Mouse (Mus musculus): ENCODE data around the gene Nup214. TPM values are rescaled to one million over a fixed set of nuclear protein-coding genes. Genes with fewer than 3 reads are reported as not detected.

The Nup214 gene
- 10 to 100 TPM; 54.1 to 66.7 TPM for total RNA-seq (2021)

DNA sequence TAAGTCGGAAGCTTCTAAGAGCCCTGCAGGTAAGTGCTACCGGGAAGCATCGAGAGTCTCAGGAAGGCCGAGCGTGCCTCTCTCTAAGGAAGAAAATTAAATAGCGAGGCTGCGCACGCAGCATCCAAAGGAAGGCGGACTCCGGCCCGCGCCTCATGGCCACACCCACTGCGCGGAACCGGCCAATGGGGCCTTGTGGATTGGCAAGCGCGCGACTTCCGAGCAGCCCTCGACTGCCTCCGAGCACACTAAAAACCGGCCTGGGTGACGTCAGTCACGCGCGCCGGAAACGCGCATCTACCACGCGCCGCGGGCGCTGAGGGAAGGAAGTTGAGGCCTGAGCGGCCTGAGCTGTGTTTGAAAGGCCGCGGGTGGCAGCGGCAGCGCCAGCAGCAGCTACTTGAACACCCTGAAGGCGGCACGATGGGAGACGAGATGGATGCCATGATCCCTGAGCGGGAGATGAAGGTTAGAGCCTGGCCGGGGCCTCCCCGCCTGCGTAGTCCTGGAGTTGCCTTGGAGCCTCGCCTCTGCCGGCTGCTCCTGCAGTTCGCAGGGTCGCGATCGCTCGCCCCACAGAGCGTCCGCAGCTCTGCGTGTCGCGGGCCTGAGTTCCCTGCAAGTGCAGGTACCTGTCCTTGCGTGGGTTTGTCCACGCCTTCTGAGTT lies at the start of gene Nup214:
Nup214 (plus strand) TSS at position 296 of the 668 bp plus-strand sequence.
- peak; percentile 99 to 100 for DNase-seq

DNA sequence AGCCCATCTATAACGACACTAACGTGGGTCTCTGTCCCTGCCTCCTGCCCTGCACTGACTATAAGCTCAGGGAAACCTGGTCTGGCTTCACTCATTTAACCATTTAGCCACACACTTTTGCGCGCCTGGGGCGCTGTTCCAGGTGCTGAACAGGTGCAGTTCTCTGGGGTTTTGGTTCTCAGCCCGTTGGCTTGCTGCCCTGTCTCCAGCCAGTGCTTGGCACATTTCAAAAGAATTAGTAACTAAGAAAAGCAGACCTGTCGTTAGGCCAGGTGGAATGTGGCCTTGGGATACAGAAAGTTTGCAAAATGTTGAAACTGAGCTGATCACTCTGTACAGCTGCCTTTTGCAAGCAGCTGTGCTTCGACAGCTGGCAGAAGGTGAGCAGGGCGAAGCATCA lies 49.4 kb upstream of the Nup214 start:
- no peak for DNase-seq

DNA sequence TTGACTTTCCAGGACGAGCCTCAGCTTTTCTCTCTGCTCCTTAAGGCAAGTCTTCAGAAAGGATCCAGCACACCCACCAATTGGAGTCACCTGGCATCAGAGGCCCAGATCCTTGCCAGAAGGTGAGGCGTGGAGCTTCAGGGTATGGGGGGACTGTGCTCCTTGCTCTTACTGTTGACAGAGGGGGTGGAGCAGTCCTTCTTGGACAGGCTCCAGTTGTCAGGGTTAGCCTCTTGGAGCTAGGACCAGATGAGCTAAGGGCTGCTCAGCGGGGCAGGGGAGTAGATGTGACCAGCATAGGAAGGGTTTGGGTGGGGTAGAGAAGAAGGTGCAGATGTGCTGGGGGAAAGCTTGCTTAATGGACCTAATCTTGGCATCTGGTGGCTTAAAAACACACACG lies 48.3 kb upstream of the Nup214 start:
- DNase-seq = no peak

DNA sequence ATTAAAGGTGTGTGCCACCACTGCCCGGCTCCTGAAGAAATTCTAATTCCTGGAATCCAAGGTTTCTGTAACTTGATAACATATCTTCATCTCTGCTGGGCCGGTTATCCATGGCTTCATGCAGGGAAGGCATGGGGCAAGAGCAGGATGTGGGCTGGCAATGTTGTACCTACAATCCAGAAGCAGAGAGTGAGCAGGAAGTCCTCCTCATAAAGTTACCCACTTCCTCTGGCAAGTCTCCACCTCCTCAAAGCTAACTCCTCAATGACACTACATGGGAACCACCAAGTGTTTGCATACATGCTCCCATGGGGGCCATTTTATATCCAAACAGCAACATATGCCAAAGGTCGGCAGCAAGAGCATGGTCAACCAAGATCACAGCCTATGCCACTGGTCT lies 44.6 kb upstream of the Nup214 start:
- DNase-seq = no peak

DNA sequence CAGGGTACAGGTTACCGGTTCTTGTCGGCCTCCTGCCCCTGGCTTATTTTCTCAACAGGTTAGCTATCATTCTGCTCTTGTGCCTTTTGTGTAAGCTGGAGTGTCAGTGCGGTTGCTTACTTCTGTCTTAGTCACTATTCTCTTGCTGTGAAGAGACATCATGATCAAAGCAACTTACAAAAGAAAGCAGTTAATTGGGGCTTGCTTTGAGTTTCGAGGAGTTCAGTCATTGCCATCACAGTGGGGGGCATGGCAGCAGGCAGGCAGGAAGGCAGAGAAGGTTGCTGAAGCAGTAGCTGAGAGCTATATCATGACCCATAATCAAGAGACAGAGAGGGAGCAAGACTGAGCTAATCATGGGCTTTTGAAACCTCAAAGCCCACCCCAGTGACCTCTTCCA lies 39.7 kb upstream of the Nup214 start:
- no peak for DNase-seq

DNA sequence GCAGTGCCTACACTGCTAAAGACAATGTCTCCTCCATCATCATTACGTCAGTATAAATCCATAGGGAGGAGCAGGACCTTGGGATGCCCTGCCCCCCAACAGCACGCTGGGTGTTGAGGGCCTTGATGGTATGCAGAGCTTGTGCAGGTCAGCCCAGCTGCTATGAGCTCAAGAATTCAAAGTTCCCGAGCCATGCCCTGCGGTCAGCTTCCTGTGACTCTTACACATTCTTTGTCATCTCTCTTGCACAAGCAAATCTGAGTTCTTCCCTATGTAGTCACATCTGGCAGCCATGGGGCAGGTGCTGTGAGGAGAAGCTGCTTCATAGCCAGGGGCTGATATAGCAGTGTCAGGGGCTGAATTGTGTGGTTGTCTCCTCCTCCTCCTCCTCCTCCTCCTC lies 39.2 kb upstream of the Nup214 start:
- no peak for DNase-seq

DNA sequence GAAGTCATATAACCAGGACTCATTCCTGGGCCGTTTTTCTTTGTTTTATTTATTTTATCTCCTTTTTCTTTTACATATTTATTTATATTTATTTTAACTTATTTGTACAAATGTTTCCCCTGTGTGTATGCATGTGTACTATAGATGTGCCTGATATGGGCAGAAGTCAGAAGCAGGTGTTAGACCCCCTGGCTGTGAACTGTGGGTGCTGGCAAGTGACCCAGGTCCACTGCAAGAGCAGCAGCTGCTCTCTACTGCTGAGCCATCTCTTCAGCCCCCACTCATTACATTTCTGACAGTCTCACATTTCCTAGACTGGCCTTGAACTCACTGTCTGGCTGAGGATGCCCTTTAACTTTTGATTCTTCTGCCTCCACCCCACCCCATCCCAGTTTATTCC lies 35.9 kb upstream of the Nup214 start:
- DNase-seq = no peak

DNA sequence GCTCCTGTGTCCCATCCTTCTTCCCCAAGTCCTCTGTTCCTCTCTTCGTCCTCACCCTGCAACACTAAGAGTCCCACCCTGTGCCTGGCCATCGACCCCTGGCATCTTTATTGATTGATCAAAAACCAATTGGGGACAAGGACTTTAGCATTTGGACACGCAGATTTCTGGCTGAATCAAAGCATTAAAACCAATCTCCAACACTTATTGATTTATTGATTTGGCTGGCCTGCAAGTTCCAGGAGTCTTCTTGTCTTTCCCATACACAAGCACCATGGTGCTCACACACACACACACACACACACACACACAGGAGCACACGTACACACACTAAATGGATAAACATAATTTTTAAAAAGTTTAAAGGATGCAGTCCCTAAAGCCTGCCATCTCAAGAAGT lies 31.2 kb upstream of the Nup214 start:
- no peak for DNase-seq

DNA sequence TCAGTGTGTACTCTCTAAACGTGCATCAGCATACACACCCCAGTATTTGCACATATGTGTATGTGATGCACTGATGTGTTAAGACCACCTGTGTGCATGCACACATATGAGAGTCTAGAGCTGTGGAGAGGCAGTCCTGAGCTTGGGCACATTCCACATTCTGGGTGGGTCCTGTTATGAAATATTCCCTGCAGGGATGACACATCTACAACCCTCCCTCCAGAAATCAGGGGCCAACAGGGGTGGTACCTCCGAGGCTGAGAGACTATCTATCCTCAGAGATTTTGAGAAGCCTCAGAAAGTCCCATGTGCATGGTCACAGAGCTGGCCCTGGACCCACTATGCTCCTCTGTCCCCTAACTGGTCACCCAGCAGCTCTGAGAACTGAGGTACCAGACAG lies 28.7 kb upstream of the Nup214 start:
- no peak for DNase-seq

DNA sequence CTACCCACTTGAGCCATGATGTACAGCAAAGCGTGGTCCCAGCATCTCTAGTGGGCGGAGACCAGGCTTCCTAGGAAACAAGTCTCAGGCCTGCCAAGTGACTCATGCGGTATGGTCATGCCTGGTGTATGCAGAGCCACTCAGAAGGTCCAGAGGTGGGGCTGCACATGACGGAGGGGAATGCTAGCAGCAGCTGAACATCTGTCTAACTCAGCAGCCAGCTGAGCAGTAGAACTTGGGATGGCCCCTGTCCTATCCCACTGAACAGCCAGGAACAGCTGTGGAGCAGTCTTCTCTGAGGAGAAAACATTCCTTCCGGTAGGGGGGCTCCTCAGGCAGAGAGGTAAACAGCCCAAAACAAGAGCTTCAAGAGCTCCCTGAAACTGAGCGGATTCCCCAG lies 25.8 kb upstream of the Nup214 start:
- no peak for DNase-seq

DNA sequence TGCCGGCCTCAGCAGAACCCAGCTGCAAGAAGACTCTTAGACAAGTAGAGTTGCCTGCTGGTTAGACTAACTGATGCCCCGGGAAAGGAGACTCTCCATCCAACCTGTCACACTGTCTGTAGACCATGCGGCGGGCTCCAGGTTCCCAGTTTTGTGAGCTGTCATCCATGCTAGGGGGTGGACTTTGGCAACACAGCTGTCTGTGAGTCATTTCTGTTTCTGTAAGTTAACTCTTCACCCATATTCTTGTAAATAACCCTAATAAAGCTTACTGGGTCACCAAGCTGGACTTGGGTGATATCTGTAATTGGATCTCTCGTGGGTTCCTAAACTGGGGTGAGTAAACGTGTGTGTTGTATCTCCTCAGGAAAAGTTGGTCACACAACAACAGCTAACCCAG lies 25.4 kb upstream of the Nup214 start:
- DNase-seq = no peak

DNA sequence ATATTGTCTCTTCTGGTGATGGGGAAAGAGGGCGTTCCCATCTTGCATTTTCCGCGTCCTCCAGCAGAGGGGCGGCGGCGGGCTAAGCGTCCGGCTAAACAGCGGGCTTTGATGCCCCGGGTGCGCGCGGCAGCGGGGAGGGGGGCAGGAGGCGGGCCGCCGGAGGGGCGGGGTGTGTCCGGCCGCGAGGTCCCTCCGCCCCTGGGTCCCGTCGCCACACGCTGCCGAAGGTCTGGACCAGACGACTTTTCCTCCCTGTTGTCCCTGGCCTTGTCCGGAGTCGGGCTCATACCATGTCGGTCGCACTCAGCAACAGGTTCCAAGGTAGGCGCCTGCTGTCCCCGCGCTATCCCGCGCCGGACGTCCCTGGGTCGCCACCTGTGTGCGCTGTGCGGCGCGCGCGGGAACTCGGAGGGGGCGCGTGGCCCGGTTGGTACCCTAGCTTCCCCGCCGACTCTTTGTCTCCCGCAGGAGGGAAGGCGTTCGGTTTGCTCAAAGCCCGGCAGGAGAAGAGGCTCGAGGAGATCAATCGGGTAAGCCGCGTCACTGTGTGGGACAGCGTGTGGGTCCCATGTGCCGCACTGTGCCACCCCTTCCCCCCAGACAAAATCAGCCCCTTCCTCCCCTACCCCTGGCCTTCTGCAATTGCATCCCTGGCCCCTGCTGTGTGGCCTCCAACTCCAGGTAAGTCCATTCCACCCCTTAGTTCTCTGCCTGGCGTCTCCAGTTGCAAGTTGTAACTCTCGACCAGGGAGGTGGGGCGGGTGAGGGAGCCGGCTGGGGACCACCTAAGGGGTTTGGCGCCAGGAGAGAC lies 24.0 kb upstream of the Nup214 start, which contains the start of gene Aif1l:
Aif1l (plus strand) TSS at position 82 of the 814 bp plus-strand sequence.
- DNase-seq = peak; percentile 29 to 30

DNA sequence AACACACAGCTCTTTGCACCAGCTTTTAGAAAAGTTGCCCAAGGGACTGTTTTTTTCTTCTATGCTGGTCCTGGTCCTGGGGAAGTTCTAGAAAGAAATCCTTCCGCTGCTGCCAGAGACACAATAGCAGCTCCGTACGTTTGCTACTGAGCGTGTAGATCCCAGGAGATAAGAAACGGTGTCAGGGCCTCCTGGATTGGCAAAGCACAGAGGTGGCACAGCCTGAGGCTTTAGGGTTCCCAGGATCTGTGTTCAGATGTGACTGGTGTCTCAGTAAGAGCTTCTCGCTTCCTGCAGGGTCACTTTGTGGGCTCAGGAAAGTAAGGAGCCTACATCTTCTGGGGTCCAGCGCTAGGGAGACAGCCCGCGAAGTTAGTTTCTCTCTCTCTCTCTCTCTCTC lies 23.3 kb upstream of the Nup214 start:
- DNase-seq = no peak

DNA sequence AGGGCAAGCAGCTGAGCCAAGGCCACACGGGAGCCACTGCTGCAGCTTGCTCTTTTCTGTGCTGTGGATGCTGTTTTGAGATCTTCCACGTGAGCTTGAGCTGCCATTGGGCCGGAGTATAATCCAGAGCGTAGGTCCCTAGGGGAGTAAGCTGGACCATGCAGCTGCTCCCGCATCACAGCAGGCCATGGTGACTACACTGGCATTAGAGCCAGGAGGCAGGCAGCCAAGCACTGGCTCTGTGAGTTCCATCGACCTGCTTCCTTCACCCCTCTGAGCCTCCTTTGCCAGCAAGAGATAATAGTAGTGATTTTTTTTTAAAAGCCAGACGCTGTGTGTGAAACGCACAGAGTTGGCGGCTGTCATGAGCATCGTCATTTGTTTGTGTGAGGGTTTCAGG lies 22.0 kb upstream of the Nup214 start:
- no peak for DNase-seq

DNA sequence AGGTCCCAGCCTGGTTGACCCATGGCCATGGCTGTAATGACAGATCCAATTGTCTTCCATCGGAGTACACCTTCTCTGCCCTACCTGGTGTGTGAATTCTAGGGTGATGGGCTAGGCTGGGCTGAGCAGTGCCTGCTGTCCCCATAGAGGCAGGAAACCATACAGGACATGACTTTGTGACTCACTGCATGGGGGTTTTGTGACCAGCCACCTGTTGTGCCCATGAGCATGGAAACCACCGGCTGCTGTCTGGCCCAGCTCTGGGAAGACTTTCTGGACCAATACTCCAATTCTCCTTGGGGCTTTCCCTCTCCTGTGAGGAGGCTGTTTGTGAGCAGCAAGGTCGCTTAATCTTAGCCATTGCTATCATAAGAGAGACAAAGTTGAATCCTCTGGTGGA lies 21.5 kb upstream of the Nup214 start:
- DNase-seq = no peak

DNA sequence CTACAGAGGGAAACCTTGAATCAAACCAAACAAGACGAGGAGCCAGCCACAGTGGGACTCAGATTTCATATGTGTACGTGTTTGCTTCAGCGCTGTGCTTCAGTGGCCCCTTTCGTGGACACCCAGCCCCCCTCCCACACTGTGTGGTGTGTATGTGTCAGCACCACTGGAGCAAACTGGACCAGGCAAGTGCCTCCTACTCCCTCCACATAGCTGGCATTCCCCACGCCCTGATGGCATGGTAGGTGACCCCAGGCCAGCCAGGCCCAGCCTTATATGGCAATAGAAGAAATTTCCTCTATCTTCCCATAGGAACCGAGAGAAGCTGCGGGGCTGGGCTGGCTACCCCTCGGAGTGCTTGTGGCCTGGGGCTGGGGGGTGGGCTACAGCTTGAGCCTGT lies 20.5 kb upstream of the Nup214 start:
- DNase-seq = no peak

DNA sequence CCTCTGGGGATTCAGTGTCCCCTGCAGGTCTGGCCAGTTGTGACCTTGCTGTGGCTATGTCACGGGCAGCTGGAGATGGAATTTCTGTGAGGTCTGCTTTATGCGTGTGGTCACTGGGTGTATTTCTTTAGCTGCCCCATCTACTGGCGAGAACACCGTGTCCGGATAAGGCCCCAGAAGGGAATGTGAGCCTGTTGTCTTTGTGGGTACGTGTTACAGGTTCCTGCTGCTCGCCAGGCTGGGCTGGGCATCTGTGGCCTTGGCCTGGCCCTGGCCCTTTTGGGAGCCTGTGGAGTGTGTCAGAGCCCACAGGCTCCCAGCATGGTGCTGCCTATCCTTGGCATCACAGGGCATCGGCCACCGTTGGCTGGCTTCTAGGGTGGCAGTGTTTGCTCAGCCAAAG lies 19.5 kb upstream of the Nup214 start:
- no peak for DNase-seq

DNA sequence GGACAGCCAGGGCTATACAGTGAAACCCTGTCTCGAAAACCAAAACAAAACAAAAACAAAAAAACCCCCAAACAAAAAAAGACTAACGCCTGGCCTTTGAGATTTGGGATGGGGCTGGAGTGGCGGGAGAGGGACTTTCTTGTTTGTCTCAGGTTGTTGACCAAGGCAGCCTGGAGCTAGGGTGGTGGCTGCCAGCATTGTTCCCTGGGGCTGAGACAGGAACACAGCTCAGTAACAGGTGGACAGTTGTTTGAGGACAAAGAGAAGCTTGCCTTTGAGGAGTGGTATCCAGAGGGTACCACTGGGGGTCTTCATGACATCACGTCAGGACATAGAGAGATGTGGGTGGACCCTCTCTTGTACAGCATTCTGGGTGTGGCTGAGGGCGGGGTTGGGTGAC lies 18.6 kb upstream of the Nup214 start:
- no peak for DNase-seq

DNA sequence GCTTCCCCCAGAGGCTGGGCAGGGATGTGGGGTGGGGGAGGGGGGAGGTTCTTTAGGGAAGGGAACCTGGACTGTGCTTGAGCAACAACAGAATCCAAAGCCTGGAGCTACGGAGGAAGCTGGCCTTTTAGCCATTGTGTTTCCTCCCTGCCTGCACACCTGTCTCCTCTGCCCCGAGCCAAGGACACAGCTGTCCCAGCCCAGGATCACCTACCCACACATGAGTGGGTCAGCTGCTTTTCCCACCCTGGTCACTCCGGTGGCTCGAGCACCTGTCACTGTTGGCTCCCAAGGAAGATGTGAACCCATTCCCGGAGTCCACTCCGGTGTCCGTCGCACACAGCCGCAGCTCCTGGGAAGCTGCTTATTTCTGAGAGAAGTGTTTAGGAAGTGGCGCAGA lies 17.0 kb upstream of the Nup214 start:
- DNase-seq = no peak

DNA sequence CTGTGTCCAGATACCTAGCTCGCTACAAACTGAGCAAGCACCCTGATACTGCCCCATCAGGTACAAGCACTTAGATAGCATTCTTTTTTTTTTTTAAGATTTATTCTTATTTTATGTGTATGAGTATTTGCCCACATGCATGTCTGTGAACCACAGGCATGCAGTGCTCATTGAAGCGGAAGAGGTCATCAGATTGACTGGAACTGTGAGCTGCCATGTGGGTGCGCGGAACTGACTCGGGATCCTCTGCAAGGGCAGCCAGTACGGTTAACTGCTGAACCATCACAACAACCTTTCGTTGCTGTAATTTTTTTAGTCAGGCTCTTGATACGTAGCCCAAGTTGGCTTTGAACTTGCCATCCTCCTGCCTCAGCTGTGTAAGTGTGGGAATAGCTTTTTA lies 13.2 kb upstream of the Nup214 start:
- DNase-seq = no peak

DNA sequence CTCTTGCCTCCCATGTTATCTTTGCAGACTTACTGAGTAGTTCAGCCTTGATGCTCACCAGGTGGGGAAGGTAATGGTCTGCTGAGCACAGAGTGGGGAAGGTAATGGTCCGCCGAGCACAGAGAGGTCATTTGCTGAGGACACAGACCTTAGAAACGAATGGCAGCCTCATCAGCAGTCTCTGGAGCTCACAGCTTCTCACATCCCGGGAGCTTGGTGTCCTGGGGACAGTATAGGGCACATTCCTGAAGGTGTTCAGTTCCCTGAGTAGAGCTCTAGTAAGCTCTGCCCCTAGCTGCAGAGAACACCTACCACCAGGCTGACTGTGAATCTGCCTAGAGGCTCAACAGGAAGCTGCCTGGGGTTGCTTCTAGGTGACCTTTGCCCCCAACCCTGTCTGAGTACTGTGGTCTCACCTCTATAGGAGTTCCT lies 12.4 kb upstream of the Nup214 start:
- DNase-seq = no peak

DNA sequence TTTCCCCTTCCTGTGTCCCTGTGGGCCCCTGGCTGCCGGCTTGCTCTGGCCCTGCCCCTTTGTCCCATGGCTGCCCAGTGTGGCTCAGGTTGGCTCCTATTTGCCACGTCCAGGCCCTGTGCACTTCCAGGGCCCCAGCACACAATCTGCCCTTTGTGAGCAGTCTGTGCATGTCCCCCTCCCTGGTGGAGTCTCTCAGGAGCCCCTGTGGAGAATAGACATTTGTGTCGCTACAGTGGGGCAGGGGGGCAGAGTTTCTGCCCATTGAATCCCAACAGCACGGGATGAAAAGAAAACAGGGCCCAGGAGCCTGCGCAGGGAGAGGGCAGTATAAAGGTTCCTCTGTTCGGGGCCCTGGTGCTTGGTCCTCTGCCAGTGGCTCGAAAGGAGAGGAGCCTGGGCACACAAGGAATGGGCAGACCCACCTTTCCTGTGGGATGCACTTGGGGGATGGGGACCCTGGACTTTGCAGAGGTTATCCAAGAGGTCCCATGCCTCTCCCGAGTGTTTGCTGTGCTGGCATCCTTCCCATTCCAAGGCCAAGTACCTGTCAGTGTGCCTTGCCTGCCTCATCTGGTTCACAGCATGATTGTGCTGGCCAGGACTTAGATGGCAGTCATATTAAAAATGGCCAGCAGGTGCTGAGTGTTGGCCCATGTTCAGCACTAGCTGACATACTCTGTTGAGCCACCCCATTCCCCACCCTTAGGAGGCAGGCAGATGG lies 11.6 kb upstream of the Nup214 start:
- DNase-seq = peak; percentile 63 to 78

DNA sequence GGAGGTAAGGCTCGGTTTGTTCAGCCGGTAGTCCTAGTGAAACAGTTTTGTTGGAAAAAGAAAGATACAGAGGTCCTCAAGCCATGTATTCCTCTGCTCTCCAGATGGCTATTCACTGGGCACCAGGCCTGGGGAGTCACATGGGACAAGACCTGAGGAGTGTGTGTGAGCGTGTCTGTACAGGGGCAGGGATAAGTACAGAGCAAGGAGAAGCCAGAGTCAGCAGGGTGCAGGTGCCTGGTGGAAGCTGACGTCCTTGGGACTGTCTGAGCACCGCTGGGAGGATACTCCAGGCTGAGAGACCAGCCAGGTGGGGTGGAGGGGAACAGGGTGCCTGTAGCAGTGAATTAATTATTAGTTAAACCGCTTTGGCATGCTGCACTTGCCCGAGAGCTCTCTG lies 10.7 kb upstream of the Nup214 start:
- no peak for DNase-seq

DNA sequence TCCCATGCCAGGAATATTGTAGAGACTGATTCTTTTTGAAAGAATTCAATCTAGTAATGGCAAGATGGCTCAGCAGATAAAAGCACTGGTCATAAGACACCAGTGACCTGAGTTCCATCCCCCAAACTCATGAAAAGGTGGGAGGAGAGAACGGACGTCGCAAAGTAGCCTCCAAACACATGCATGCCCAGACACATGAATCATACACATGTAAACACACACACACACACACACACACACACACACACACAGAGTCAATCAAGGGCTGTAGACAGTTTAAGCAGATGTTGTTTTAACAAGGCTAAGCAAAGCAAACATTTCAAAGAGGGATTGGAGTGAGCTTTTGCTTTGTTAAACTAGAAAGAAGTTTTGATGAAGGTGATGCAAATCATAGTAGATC lies 10.0 kb upstream of the Nup214 start:
- DNase-seq = no peak

Data from layer of hippocampus, postnatal 36 days (tissue).